Mouse (Mus musculus): ENCODE results near the gene S1pr5.
"Not testable (repeated sequence)": the region's sequence is repeated elsewhere in the genome, so short reads cannot be mapped to it uniquely, and the experiment has no call there.

Gene S1pr5

GRCm38 (mm10) chr9:21268305-21268704, 20.1 kb upstream of the S1pr5 start:
- DNase-seq (ENCODE audit: extremely low spot score, low read depth, low spot score), result no peak

DNA sequence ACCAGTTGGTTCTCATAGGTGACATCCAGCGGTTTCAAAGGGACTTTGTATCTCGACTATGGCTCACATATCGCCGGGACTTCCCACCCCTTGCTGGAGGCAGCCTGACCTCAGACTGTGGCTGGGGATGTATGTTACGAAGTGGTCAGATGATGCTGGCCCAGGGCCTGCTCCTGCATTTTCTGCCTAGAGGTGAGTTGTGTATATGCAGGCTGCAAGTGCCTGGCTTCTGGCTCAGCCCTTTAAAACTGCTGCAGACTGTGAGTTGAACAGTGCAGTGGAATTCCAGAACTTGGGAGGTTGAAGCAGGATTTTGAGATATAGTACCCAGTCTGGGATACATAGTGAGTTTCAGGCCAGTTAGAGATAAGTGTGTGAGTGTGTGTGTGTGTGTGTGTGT, 18.6 kb upstream of the S1pr5 start:
- DNase-seq (ENCODE audit: extremely low spot score, low read depth, low spot score), result no peak

DNA sequence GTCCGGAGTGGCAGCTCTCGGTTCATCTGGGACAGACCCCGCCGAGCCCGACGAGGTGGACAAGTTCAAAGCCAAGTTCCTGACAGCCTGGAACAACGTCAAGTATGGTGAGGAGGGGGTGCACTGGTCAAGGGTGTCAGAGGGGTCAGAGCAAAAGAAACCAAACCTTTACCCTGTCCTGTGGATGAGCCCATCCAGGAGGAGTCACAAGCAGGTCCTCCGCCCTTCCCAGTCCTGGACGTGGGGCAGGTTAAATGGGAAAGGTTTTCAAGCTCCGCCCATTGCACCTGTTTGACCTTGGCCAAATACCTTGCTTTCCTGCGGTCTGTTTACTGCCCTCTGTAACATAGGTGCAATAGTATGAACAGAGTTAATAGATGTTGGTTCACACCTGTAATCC, 17.4 kb upstream of the S1pr5 start:
- DNase-seq (ENCODE audit: extremely low spot score, low read depth, low spot score), result no peak

GRCm38 (mm10) chr9:21265000-21265561, 16.8 kb upstream of the S1pr5 start, which contains the start of gene Atg4d:
TSS of gene Atg4d (plus strand) at chr9:21265293.
- DNase-seq (ENCODE audit: extremely low spot score, low read depth, low spot score), result peak; percentile 96

GRCm38 (mm10) chr9:21264272-21264999, 16.2 kb upstream of the S1pr5 start:
- DNase-seq (ENCODE audit: extremely low spot score, low read depth, low spot score), result no peak

DNA sequence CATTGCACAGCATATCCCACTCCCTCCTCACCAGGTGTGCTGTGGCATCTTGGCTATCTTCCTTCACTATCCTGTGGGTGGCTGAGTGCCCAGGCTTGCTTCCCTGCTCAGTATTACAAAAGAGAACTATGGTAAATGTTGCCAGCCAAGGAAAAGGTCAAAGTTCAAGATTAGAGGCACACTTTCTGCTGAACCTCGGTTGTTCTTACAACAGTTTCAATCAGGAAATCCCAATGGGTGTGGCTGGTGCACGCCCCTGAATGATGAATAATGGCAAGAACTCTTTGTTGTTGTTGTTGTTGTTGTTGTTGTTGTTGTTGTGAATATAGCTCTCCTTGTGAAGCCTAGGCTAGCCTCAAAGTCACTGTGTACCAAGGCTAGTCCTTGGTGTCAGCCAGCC, 13.6 kb upstream of the S1pr5 start:
- DNase-seq (ENCODE audit: extremely low spot score, low read depth, low spot score), result no peak

DNA sequence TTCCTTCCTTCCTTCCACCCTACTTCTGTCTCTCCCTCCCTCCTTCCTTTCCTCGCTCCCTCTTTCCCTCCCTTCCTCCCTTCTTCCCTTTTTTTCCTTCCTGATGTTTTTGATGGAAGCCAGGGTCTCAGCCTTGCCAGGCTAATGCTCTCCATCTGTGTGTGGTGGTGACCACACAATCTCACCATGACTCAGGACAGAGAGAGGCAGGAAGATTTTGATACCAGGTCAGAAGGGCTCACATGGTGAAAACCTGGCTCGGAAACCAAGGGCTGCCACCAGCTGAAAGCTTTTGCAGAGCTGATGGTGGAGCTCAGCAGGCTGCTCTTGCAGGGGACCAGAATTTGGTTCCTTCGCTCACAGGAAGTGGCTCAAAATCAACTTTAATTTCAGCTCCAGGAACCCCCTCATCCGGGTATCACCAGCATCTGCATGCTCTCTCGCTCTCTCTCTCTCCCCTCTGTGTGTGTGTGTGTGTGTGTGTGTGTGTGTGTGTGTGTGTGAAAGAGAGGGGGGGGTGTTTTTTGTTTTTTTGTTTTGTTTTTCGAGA, 12.3 kb upstream of the S1pr5 start:
- DNase-seq (ENCODE audit: extremely low spot score, low read depth, low spot score), result no peak

DNA sequence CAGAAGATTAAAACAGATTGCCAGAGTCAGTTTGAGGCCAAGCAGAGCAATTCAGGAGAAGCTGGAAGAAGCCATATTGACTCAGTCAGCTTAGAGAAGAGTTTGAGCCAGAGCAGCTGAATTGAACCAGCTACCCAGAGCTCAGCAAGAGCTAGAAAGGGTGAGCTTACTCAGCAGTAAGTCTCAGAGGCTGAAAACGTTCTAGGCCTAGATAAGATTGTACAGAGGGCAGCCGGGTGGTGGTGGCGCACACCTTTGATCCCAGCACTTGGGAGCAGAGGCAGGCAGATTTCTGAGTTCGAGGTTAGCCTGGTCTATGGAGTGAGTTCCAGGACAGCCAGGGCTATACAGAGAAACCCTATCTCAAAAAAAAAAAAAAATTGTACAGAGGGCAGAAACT, 8.1 kb upstream of the S1pr5 start:
- DNase-seq (ENCODE audit: extremely low spot score, low read depth, low spot score), result not testable (repeated sequence)

DNA sequence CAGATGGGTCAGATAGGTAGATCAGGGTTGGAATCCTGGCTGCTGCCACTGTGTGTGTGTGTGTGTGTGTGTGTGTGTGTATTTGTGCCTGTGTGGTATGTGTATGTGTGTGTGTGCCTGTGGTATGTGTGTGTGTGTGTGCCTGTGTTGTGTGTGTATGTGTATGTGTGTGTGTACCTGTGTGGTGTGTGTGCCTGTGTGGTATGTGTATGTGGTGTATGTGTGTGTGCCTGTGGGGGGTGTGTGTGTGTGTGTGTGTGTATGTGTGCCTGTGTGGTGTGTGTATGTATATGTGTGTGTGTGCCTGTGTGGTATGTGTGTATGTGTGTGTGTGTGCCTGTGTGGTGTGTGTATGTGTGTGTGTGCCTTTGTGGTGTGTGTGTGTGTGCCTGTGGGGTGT, 6.4 kb upstream of the S1pr5 start:
- DNase-seq (ENCODE audit: extremely low spot score, low read depth, low spot score), result no peak

DNA sequence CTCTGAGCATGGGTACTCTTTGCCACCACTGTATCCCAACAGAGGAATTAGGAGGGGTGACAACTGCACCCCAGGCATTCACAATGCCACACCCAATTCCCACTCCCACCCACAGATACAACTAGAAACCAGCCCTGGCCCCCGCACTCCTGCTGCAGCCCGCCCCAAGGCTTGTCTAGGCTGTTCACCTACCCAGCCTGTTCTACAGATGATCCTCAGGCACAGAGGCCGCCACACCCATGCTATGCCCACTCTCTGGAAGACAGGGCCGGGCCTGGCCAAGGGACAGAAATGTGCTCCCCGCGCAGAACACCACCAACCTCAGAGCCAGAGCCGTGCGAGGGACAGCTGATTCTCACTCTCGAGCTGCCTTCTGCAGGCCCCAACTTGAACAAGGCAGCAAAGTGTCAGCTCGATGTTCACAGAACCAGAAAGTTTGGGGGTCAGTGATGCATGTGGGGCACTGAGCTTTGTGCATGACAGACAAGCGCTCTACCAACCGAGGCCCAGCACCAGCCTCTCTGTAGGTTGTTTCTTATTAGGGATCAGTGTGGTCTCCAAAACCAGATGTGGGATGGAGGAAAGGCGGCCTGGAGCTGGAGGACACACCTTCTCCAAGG, 3.0 kb upstream of the S1pr5 start:
- no peak for DNase-seq (ENCODE audit: extremely low spot score, low read depth, low spot score)

DNA sequence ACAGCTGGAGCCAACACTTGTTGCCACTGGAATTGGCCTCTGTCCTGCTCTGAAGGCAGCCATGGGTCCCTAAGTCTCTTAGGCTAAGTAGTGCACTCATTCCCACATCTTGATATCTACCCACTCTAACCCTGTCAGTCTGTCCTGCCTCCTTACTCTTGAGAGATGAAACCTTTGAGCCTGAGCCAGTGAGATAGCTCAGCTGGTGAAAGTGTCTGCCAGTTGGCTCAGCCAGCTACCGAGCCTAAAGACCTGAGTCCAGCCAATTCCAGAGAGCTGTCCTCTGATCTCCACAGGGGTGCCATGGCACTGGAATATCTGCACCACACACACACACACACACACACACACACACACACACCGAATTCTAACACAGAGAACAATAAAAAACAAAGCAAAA, 2.3 kb upstream of the S1pr5 start:
- DNase-seq (ENCODE audit: extremely low spot score, low read depth, low spot score), result no peak

DNA sequence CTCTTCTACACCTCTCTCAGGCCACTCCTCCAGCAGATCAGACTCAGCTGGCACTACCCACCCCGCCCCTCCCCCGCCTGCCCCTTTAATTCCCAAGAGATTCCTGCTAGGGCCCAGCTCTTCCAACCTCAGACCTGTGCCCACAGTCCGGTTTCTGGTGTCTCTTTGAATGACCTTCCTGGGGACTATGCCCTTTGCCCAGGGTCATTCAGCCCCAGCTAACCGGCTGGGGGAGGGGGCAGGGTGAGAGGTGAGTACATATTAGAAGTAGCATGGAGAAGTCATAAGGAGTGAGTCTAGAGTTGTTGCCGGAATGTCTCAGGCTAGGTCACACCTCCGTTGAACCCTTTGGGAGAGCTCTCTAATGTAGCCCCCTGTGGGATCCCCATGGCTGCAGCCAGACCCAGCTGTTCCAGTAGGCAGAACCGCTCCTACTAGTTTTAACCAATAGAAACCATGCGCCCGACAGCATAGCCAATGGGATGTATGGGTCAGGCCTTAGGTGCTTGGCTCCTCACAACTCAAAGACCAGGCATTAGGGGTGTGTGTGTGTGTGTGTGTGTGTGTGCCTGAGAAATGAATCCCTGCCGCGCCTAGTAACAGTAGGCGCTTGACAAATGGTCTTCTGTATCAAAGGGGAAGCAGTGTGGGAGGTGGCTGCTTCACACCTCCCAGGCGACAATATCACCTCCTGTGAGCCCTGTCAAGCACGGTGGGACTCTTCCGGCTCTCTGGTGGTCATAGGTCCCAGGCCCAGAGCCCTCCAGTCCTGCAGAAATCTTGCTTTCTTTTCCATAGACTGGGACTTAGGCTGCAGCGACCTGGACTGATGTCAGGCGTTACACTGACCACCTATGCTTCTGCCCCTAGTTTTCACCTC, 1.6 kb upstream of the S1pr5 start:
- no peak for DNase-seq (ENCODE audit: extremely low spot score, low read depth, low spot score)

DNA sequence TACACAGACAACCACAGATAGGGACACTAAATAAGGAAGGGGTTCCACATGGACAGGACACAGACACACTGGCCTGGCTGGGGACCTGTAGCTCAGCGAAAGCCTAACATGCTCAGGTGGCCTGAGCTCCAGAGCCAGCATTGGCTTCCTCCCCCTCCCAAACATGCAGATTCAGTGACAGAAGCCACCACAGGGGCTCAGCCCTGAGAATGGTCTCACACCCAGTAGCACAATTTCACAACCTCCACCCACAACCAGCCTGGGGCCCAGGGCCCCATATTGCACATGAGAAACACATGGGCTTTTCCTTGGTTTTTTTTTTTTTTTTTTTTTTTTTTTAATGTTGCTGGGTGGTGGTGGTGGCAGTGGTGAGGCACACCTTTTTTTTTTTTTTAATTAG, 1.9 kb downstream of the S1pr5 start:
- DNase-seq (ENCODE audit: extremely low spot score, low read depth, low spot score), result no peak

DNA sequence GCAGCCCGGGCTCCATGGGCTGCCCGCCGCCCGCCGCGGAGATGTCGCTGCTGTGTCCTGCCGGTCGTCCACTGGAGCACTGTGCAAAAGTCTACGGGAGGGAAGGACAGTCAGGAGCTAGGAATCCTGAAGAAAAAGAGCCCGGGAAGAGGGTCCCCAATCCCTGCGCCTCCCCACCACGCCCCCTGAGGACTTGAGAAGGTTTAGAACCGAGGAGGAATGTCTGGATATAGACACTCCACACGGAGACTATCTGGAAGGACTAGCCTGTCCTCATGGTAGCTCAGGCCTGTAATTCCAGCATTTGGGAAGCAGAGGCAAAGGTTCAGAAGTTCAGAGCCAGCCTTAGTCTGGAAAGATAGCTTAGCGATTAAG, 3.1 kb downstream of the S1pr5 start:
- no peak for DNase-seq (ENCODE audit: extremely low spot score, low read depth, low spot score)

- no peak for DNase-seq (ENCODE audit: extremely low spot score, low read depth, low spot score)
These were observed 3.7 kb downstream of the S1pr5 start for GRCm38 (mm10) chr9:21244428-21245112.

DNA sequence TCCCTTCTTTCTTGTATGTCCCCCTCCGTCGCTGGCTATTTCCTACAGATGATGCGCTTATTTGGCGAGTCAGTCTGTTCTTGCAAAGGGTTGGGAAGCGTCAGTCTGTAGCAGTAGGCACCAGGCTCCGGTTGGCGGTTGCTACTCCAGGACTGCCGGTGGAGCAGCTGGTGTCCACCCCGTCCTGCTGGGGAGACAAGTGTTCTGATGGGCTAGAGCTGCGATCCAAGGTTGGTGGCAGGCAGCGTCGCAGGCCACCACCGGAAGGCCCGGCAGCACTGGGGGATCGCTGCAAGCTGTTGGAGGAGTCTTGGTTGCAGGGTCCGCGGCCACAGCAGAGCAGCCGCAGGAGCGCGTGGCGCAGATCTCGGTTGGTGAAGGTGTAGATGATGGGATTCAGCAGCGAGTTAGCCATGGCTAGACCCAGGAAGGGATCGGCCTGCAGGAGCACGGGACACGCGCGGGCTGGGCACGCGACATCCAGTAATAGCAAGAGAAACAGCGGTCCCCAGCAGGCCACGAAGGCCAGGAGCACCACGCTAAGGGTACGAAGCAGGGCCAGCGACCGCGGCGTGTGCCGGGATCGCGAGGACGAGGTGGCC, 4.3 kb downstream of the S1pr5 start:
- DNase-seq (ENCODE audit: extremely low spot score, low read depth, low spot score), result no peak

DNA sequence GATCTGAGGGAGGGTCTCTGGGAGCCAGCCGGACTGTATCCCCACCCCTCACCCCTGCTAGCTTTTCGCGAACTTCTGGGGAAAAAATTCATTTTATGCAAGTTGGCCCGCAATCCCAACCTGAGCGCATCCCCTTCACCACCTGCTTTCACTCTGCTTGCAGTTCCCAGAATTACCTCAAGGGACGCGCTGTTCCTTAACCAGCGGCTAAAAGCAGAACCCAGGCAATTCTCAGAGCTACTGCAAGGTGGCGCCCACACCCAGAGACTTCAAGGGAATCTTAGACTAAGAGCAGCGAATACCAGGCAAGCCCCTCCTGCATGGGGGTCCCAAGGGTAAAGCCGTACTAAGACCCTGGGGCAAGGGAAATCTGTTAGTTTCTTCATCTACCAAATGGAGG, 6.9 kb downstream of the S1pr5 start:
- no peak for DNase-seq (ENCODE audit: extremely low spot score, low read depth, low spot score)

DNA sequence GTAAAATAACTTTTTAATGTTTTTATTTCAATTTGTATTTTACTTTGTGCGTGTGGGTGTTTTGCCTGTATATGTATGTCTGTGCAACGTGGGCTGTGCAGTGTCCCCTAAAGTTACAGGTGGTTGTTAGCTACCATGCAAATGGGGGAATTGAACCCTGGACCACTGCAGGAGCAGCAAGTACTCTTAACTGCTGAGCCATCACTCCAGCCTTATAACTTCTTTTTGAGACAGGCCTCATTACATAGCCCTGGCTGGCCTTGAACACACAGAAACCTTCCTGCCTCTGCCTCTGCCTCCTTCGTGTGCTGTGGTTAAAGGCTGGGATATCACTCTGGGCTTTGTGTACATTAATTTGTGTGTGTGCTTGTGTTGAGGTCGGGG, 8.8 kb downstream of the S1pr5 start:
- DNase-seq (ENCODE audit: extremely low spot score, low read depth, low spot score), result no peak

DNA sequence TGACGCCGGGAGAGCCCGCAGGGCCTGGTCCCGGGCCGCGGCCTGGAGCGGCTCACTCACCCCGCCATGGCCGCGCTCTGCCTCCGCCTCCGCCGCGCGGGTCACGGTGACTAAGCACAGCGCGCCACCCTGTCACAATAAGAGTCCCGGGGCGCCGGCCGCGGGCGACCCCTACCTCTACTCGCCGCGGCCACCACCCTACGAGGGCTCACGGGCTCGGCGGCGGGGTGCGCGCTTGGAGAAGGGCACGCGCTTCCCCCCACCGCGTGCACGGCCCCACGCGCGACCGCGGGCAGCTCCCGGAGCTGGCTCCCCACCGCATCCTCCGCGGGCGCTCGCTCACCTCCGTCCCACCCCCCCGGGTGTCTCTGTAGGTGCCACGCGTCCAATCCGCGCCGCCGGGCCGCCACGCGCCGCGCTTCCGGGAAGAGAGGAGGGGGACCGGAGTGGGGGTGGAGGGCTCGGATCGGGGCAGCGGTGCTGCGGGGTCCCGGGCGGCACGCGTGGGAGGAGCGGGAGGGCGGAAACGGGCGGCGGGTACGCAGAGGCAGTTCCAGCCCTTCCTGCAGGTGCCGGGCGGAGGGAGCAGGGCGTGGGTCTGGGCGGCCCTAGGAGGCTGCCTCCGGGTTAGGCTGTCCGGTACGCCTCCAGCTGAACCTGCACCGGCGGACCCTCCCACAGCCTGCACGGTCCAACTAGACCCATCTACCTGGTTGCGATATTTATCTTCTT, 9.3 kb downstream of the S1pr5 start, which contains the start of gene Keap1:
Gene Keap1 (minus strand): TSS at position 629 of the 732 bp plus-strand sequence.
- no peak for DNase-seq (ENCODE audit: extremely low spot score, low read depth, low spot score)

Measured in hindlimb bud, embryonic 11.5 days (tissue).